Mouse (Mus musculus) embryonic fibroblast, embryonic 13.5 days (primary cell): Measurements from ENCODE around the gene Tspan33.

Experiments
- CTCF ChIP-seq: IDR thresholded peaks from 2 replicates; pipeline ENCODE4 v1.5.1; 2011; ENCODE audit warnings: mild to moderate bottlenecking, control low read depth, low read length, moderate library complexity, borderline replicate concordance; ENCODE audit not compliant: insufficient read depth
- POLR2A ChIP-seq: IDR thresholded peaks from 2 replicates; pipeline ENCODE4 v1.6.1; 2011; ENCODE audit warnings: low read depth, mild to moderate bottlenecking, control low read depth, low read length, moderate library complexity

- TF ChIP-seq CTCF (no peak), POLR2A (no peak)
Measured at GRCm38 (mm10) chr6:29697139-29697538, 3.1 kb downstream of the Tspan33 start.
